Mouse (Mus musculus): ENCODE measurements around the gene Hoxa3. TPM values are rescaled to one million over a fixed set of nuclear protein-coding genes. Genes with fewer than 3 reads are reported as not detected.

The Hoxa3 gene
- polyA plus RNA-seq (2014; fragmentation: Nextera tagmentation; extraction: Ambion mirVana): 0.88 and 0.91 TPM in 2 replicates

- no peaks in the 10 kb centered on the region for H3K36me3 ChIP-seq (replicated peaks; ENCODE audit: control insufficient read depth, insufficient read depth, low read depth, low read length)
- DNase-seq (ENCODE audit: low spot score) (no peak), ATAC-seq (replicated peaks; ENCODE audit: insufficient number of reproducible peaks, low FRiP score, low TSS enrichment, low read depth) (no peak)
- WGBS: 2% methylated on average over 38 of the region's 38 CpGs
- no peak within 1 kb of the TSS for H3K9ac ChIP-seq (replicated peaks; ENCODE audit: low read length)
- no peaks in the 10 kb centered on the region for H3K9me3 ChIP-seq (replicated peaks; ENCODE audit: control insufficient read depth, low read length)
- no peaks in the 10 kb centered on the region; the same call in 1 of the 2 replicates for H3K4me1 ChIP-seq (ENCODE audit: control insufficient read depth, insufficient read depth, low read length)
- peaks cover 95% of the 10 kb centered on the region for H3K27me3 ChIP-seq (ENCODE audit: control insufficient read depth, insufficient read depth, low read length)
- no peak within 1 kb of the TSS for H3K4me3 ChIP-seq (ENCODE audit: low read depth, low read length)
- H3K4me2 ChIP-seq (ENCODE audit: low read depth, low read length): no peak within 1 kb of the TSS
- H3K27ac ChIP-seq (replicated peaks; ENCODE audit: low read depth, low read length): no peak within 1 kb of the TSS
Observed at GRCm38 (mm10) chr6:52213119-52213986, at the start of gene Hoxa3, which contains the start of gene Gm28308. Gene Hoxa3, minus strand, starts transcription at chr6:52213336. Gene Gm28308, minus strand, starts transcription at chr6:52213339.

- peaks cover 82% of the 10 kb centered on the region for H3K27me3 ChIP-seq (ENCODE audit: control insufficient read depth, insufficient read depth, low read length)
- H3K4me3 ChIP-seq (ENCODE audit: low read depth, low read length): no peak overlapping the region
- H3K27ac ChIP-seq (replicated peaks; ENCODE audit: low read depth, low read length): no peak overlapping the region
- H3K9ac ChIP-seq (replicated peaks; ENCODE audit: low read length): no peak overlapping the region
- H3K9me3 ChIP-seq (replicated peaks; ENCODE audit: control insufficient read depth, low read length): no peaks in the 10 kb centered on the region
- peaks cover 5% of the 10 kb centered on the region; the same call in 1 of the 2 replicates for H3K4me1 ChIP-seq (ENCODE audit: control insufficient read depth, insufficient read depth, low read length)
- H3K4me2 ChIP-seq (ENCODE audit: low read depth, low read length): no peak overlapping the region
- DNase-seq (ENCODE audit: low spot score) (peak; percentile 25), ATAC-seq (replicated peaks; ENCODE audit: insufficient number of reproducible peaks, low FRiP score, low TSS enrichment, low read depth) (no peak)
- no peaks in the 10 kb centered on the region for H3K36me3 ChIP-seq (replicated peaks; ENCODE audit: control insufficient read depth, insufficient read depth, low read depth, low read length)
- WGBS: 2% methylated on average over 24 of the region's 24 CpGs
Observed at GRCm38 (mm10) chr6:52262463-52263320, 49.6 kb upstream of the Hoxa3 start.

- H3K36me3 ChIP-seq (replicated peaks; ENCODE audit: control insufficient read depth, insufficient read depth, low read depth, low read length): no peaks in the 10 kb centered on the region
- peaks cover 5% of the 10 kb centered on the region; the same call in 1 of the 2 replicates for H3K4me1 ChIP-seq (ENCODE audit: control insufficient read depth, insufficient read depth, low read length)
- no peak overlapping the region for H3K27ac ChIP-seq (replicated peaks; ENCODE audit: low read depth, low read length)
- peaks cover 85% of the 10 kb centered on the region for H3K27me3 ChIP-seq (ENCODE audit: control insufficient read depth, insufficient read depth, low read length)
- ATAC-seq (replicated peaks; ENCODE audit: insufficient number of reproducible peaks, low FRiP score, low TSS enrichment, low read depth) (no peak), DNase-seq (ENCODE audit: low spot score) (no peak)
- WGBS: under 1% methylated on average over 9 of the region's 9 CpGs
- H3K9me3 ChIP-seq (replicated peaks; ENCODE audit: control insufficient read depth, low read length): no peaks in the 10 kb centered on the region
- H3K4me2 ChIP-seq (ENCODE audit: low read depth, low read length): no peak overlapping the region
- H3K4me3 ChIP-seq (ENCODE audit: low read depth, low read length): no peak overlapping the region
- H3K9ac ChIP-seq (replicated peaks; ENCODE audit: low read length): no peak overlapping the region
Observed at GRCm38 (mm10) chr6:52261751-52262462, 48.8 kb upstream of the Hoxa3 start.

GRCm38 (mm10) chr6:52260654-52261575, 47.8 kb upstream of the Hoxa3 start, which contains the start of gene Hoxa13:
Gene Hoxa13, minus strand, starts transcription at chr6:52260880.
- H3K4me2 ChIP-seq (ENCODE audit: low read depth, low read length): peak within 1 kb of the TSS; percentile 42
- ATAC-seq (replicated peaks; ENCODE audit: insufficient number of reproducible peaks, low FRiP score, low TSS enrichment, low read depth) (peak; percentile 67; the same call in 1 of the 2 replicates), DNase-seq (ENCODE audit: low spot score) (peak; percentile 63)
- no peak within 1 kb of the TSS for H3K27ac ChIP-seq (replicated peaks; ENCODE audit: low read depth, low read length)
- peaks cover 83% of the 10 kb centered on the region for H3K27me3 ChIP-seq (ENCODE audit: control insufficient read depth, insufficient read depth, low read length)
- H3K9me3 ChIP-seq (replicated peaks; ENCODE audit: control insufficient read depth, low read length): no peaks in the 10 kb centered on the region
- H3K4me1 ChIP-seq (ENCODE audit: control insufficient read depth, insufficient read depth, low read length): peaks cover 5% of the 10 kb centered on the region; the same call in 1 of the 2 replicates
- WGBS: 0% methylated on average over 31 of the region's 72 CpGs
- no peaks in the 10 kb centered on the region for H3K36me3 ChIP-seq (replicated peaks; ENCODE audit: control insufficient read depth, insufficient read depth, low read depth, low read length)
- no peak within 1 kb of the TSS for H3K9ac ChIP-seq (replicated peaks; ENCODE audit: low read length)
- peak within 1 kb of the TSS; percentile 30 for H3K4me3 ChIP-seq (ENCODE audit: low read depth, low read length)

- Histone ChIP-seq H3K27ac (replicated peaks; ENCODE audit: low read depth, low read length) (no peak overlapping the region), H3K9me3 (replicated peaks; ENCODE audit: control insufficient read depth, low read length) (no peaks in the 10 kb centered on the region), H3K4me3 (ENCODE audit: low read depth, low read length) (peak overlapping the region; percentile 8; the same call in 1 of the 2 replicates), H3K4me2 (ENCODE audit: low read depth, low read length) (0 out of 2 replicates have a peak overlapping the region, but pooled peaks have one; percentile 42), H3K9ac (replicated peaks; ENCODE audit: low read length) (no peak overlapping the region), H3K27me3 (ENCODE audit: control insufficient read depth, insufficient read depth, low read length) (peaks cover 80% of the 10 kb centered on the region), H3K4me1 (ENCODE audit: control insufficient read depth, insufficient read depth, low read length) (peaks cover 5% of the 10 kb centered on the region; the same call in 1 of the 2 replicates), H3K36me3 (replicated peaks; ENCODE audit: control insufficient read depth, insufficient read depth, low read depth, low read length) (no peaks in the 10 kb centered on the region)
- under 1% methylated on average over 37 of the region's 39 CpGs for WGBS
- ATAC-seq (replicated peaks; ENCODE audit: insufficient number of reproducible peaks, low FRiP score, low TSS enrichment, low read depth) (0 out of 2 replicates have a peak, but pooled peaks have one; percentile 18), DNase-seq (ENCODE audit: low spot score) (peak; percentile 32)
Observed at GRCm38 (mm10) chr6:52259811-52260261, 46.7 kb upstream of the Hoxa3 start.

GRCm38 (mm10) chr6:52259081-52259790, 46.1 kb upstream of the Hoxa3 start:
- Histone ChIP-seq H3K27ac (replicated peaks; ENCODE audit: low read depth, low read length) (no peak overlapping the region), H3K9me3 (replicated peaks; ENCODE audit: control insufficient read depth, low read length) (no peaks in the 10 kb centered on the region), H3K36me3 (replicated peaks; ENCODE audit: control insufficient read depth, insufficient read depth, low read depth, low read length) (no peaks in the 10 kb centered on the region), H3K4me1 (ENCODE audit: control insufficient read depth, insufficient read depth, low read length) (peaks cover 5% of the 10 kb centered on the region; the same call in 1 of the 2 replicates), H3K4me2 (ENCODE audit: low read depth, low read length) (no peak overlapping the region), H3K27me3 (ENCODE audit: control insufficient read depth, insufficient read depth, low read length) (peaks cover 74% of the 10 kb centered on the region), H3K4me3 (ENCODE audit: low read depth, low read length) (no peak overlapping the region), H3K9ac (replicated peaks; ENCODE audit: low read length) (no peak overlapping the region)
- under 1% methylated on average over 24 of the region's 25 CpGs for WGBS
- DNase-seq (ENCODE audit: low spot score) (no peak), ATAC-seq (replicated peaks; ENCODE audit: insufficient number of reproducible peaks, low FRiP score, low TSS enrichment, low read depth) (no peak)

Data from embryonic facial prominence, embryonic 11.5 days (tissue).